Mouse (Mus musculus) hindbrain, embryonic 15.5 days (tissue): ENCODE results near the gene Gm21762. TPM values are rescaled to one million over a fixed set of nuclear protein-coding genes. Genes with fewer than 3 reads are reported as not detected.
"Not testable (repeated sequence)": the region's sequence is repeated elsewhere in the genome, so short reads cannot be mapped to it uniquely, and the experiment has no call there.

Experiments used
- ATAC-seq: fragments of 200-750 bp; cut with Nextera tagmentation; 2 replicates; pipeline ENCODE4 v1.8.0; 2017; ENCODE audit warnings: low read depth, moderate number of reproducible peaks, moderate TSS enrichment; ENCODE audit not compliant: low FRiP score
- H3K27ac ChIP-seq: fragments of 300-500 bp; sonication (generic); replicated peaks from 2 replicates; pipeline ENCODE4 v1.5.1; 2015; ENCODE audit warnings: mild to moderate bottlenecking, inconsistent platforms
- H3K27me3 ChIP-seq: fragments of 300-500 bp; sonication (generic); 2 replicates; pipeline ENCODE4 v1.6.1; 2015; ENCODE audit warnings: control low read depth, inconsistent platforms
- H3K36me3 ChIP-seq: fragments of 300-500 bp; sonication (generic); 2 replicates; pipeline ENCODE4 v1.6.1; 2015; ENCODE audit warnings: control low read depth, inconsistent platforms
- H3K4me1 ChIP-seq: fragments of 300-500 bp; sonication (generic); replicated peaks from 2 replicates; pipeline ENCODE4 v1.6.1; 2015; ENCODE audit warnings: control low read depth, inconsistent platforms
- H3K4me2 ChIP-seq: fragments of 300-500 bp; sonication (generic); 2 replicates; pipeline ENCODE4 v1.6.1; 2015; ENCODE audit warnings: moderate library complexity, mild to moderate bottlenecking, inconsistent platforms
- H3K4me3 ChIP-seq: fragments of 300-500 bp; sonication (generic); 2 replicates; pipeline ENCODE4 v1.5.1; 2015; ENCODE audit warnings: mild to moderate bottlenecking, inconsistent platforms
- H3K9ac ChIP-seq: fragments of 300-500 bp; sonication (generic); 2 replicates; pipeline ENCODE4 v1.6.1; 2015; ENCODE audit warnings: inconsistent platforms
- H3K9me3 ChIP-seq: fragments of 300-500 bp; sonication (generic); 2 replicates; pipeline ENCODE4 v1.6.1; 2016; ENCODE audit warnings: control low read depth, inconsistent platforms
- WGBS: fragments of 180-500 bp; shearing (Covaris S2); methylation state at CpG from one replicate; pipeline ENCODE4 v1.1.7; 2015; 5-methylcytosine and 5-hydroxymethylcytosine counted together
- polyA plus RNA-seq: library from polyadenylated mRNA; unstranded; fragments of >200 nt; fragmentation: Nextera tagmentation; extraction: Ambion mirVana; gene quantifications from 2 replicates; pipeline ENCODE4 v1.2.1, GENCODE M21; 2015

The Gm21762 gene
- polyA plus RNA-seq, 1 experiment from 2014 or later: not detected

GRCm38 (mm10) chr13:120172133-120172532 lies 43.6 kb downstream of the Gm21762 start, which contains the start of gene Gm21818:
Gene Gm21818, plus strand, starts transcription at chr13:120172433.
- 89% methylated on average over 4 of the region's 4 CpGs for WGBS
- not testable (repeated sequence) for H3K4me2 ChIP-seq, H3K4me1 ChIP-seq, H3K9me3 ChIP-seq, H3K27ac ChIP-seq, ATAC-seq, H3K36me3 ChIP-seq, H3K27me3 ChIP-seq, H3K9ac ChIP-seq, H3K4me3 ChIP-seq

GRCm38 (mm10) chr13:120168301-120168700 lies 47.4 kb downstream of the Gm21762 start:
- H3K4me3 ChIP-seq, ATAC-seq, H3K9me3 ChIP-seq, H3K4me2 ChIP-seq, H3K9ac ChIP-seq, H3K27ac ChIP-seq, H3K27me3 ChIP-seq, H3K4me1 ChIP-seq, H3K36me3 ChIP-seq: not testable (repeated sequence)
- WGBS: 57% methylated on average over 5 of the region's 5 CpGs

Other genes with a start within 250 kb of the Gm21762 start
- not detected in 2 replicates for gene Gm36079, start 188.9 kb downstream of the Gm21762 start, polyA plus RNA-seq
- 0.24 TPM in 1 of 2 replicates, not detected in the other for gene Gm21188, start 163.8 kb downstream of the Gm21762 start, polyA plus RNA-seq
- gene Gm20767, start 75.7 kb downstream of the Gm21762 start, polyA plus RNA-seq: not detected in 2 replicates
- gene Gm21818, start 43.5 kb downstream of the Gm21762 start, polyA plus RNA-seq: not detected in 2 replicates
- gene Gm21731, start 23.2 kb upstream of the Gm21762 start, polyA plus RNA-seq: not detected in 2 replicates
- not detected in 2 replicates for gene AF067061, start 47.2 kb upstream of the Gm21762 start, polyA plus RNA-seq
- 0.37 TPM in 1 of 2 replicates, not detected in the other for gene BC147527, start 84.4 kb upstream of the Gm21762 start, polyA plus RNA-seq
- gene Tcstv3, start 100.9 kb upstream of the Gm21762 start, polyA plus RNA-seq: not detected in 2 replicates